Mouse (Mus musculus): Measurements from ENCODE around the gene Ece1.

The Ece1 gene

GRCm38 (mm10) chr4:137862019-137862418 is at the start of gene Ece1:
Gene Ece1, plus strand, starts transcription at chr4:137862237.
- in situ Hi-C loops (cut with MboI, MseI): no loop called here

DNA sequence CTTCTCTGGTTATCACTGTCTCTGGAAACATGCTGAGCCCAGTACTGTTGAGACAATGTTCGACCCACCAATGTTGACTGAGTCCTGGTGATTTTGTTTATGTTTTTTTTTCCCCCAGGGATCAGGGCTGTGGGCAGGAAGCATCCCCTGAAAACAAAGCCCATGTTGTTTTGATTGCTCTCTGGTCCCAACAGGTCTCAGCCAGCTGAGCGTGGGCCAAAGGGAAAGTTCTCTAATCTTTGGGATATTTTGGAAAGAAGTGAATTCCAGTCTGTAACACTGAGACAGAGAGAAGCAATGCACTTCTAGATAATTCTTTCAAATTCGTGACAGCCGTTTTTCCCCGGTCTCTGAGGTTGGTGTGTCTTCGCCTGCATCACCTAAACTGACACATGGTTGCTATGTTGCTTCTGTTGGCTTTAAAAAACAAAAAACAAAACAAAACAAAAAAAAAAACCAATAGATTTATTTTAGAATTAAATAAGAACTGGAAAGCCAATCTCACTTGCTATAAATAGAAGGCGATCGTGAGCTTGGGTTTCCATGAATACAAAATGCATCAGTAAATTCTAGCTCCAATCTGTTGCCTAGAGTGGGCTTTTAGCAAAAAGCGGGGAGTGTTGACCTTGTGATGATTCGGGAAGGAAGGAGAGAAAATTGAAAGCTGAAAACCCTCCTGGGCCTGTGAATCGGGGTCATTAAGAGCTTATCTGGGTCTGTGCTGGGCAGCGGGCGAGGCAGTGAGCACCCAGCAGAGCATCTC is 48.9 kb upstream of the Ece1 start:
- in situ Hi-C loops (cut with MboI, MseI): no loop called here

GRCm38 (mm10) chr4:137814140-137814539 is 47.9 kb upstream of the Ece1 start:
- in situ Hi-C loops (cut with MboI, MseI): no loop called here

- in situ Hi-C loops (cut with MboI, MseI): no loop called here
Observed at GRCm38 (mm10) chr4:137815473-137815872, 46.6 kb upstream of the Ece1 start.

DNA sequence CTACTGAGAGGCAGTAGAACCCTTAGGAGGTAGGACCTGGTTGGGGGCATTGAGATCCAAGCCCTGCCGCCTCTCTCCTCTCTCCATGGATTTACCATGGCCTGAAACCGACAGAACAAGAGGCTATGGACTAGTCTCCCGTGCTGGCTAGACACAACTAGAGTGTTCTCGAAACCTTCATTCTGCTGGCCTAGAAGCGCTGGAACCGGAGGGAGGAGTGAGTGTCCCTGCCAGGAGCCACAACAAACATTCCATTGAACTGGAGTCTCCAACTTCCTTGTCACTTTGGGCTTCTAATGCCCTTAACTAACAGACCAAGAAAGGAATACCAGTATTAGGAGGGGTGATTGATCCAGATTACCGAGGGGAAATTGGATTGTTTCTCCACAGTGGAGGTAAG is 45.8 kb upstream of the Ece1 start:
- in situ Hi-C loops (cut with MboI, MseI): no loop called here

DNA sequence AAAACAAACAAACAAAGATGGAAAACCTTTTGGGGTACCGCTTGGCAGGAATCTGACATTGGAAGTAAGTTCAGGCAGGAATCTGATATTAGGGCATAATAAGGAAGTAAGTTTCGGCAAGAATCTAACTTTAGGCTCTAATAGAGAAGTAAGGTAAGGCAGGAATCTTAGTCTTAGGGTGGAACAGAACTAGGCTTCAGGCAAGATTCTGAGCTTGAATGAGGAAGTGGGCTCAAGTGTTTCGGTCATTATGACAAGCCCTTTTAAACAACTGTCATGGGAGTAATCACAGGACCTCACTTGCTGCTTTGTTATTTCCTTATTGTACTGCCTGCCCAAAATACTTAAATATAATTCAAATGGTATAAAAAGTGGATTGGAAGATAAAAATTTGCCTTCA is 43.7 kb upstream of the Ece1 start:
- in situ Hi-C loops (cut with MboI, MseI): no loop called here

- in situ Hi-C loops (cut with MboI, MseI): no loop called here
Observed at GRCm38 (mm10) chr4:137819487-137819886, 42.5 kb upstream of the Ece1 start.

DNA sequence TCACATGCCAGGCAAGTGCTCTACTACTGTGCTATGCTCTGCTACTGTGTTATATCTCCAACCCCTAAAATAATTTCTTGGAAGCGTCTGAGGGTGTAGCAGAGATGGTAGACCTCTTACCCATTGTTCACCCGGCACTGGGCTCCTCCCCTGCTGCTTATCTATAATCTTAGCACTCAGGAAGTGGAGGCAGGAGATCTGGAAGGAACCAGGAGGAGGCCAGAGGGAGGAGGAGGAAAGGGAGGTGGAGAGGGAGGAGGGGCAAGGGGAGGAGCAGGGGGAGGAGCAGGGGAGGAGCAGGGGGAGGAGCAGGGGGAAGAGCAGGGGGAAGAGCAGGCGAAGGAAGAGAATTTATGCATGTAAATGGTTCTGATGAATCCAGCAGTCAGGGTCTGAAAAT is 41.3 kb upstream of the Ece1 start:
- in situ Hi-C loops (cut with MboI, MseI): no loop called here

GRCm38 (mm10) chr4:137822537-137822936 is 39.5 kb upstream of the Ece1 start:
- in situ Hi-C loops (cut with MboI, MseI): no loop called here

- in situ Hi-C loops (cut with MboI, MseI): no loop called here
Observed at GRCm38 (mm10) chr4:137823542-137823941, 38.5 kb upstream of the Ece1 start.

DNA sequence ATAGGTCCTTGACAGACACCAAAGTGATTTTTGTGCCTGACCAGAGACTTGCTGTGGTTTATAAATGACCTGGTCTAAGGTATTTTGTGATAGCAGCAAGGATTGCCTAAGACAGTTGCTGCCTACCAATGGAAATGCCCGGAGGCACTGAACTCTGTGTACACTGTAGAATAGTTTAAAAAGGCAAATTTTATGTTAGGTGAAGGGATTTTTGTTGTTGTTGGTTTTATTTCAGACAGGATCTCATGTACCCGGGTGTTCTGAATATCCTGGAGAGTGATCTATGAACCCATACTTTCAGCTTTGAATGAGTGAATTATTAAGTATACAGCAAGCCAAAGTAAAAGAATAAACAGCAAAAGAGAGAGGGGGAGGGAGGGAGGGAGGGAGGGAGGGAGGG is 37.2 kb upstream of the Ece1 start:
- in situ Hi-C loops (cut with MboI, MseI): loop anchor here in 1 of 2 experiments (25.0 kb wide), 2 partner anchors 287 to 462 kb away; no protein-coding TSS in a partner anchor

DNA sequence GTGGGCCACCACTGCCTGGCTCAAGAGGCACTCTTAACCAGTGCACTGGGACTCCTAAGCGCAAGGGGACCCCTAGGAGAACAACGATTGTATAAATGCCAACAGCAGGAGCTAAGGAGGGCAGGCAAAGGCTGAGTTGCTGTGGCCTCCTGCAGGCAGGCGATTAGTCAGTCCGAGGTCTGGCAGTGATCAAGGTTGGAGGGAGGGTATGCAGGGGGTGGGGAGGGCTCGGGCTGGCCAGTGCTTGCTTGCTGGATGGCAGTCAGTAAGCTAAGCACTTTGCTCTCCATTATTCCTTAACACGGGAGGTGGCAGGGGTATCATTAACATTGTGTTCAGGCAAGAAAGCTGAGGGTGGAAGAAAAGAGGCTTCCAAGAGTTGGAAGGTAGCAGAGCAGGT is 31.7 kb upstream of the Ece1 start:
- in situ Hi-C loops (cut with MboI, MseI): loop anchor here in 1 of 2 experiments (25.0 kb wide), 2 partner anchors 282 to 457 kb away; no protein-coding TSS in a partner anchor

GRCm38 (mm10) chr4:137831598-137831997 is 30.4 kb upstream of the Ece1 start:
- in situ Hi-C loops (cut with MboI, MseI): loop anchor here in 1 of 2 experiments (25.0 kb wide), 2 partner anchors 281 to 456 kb away; no protein-coding TSS in a partner anchor

DNA sequence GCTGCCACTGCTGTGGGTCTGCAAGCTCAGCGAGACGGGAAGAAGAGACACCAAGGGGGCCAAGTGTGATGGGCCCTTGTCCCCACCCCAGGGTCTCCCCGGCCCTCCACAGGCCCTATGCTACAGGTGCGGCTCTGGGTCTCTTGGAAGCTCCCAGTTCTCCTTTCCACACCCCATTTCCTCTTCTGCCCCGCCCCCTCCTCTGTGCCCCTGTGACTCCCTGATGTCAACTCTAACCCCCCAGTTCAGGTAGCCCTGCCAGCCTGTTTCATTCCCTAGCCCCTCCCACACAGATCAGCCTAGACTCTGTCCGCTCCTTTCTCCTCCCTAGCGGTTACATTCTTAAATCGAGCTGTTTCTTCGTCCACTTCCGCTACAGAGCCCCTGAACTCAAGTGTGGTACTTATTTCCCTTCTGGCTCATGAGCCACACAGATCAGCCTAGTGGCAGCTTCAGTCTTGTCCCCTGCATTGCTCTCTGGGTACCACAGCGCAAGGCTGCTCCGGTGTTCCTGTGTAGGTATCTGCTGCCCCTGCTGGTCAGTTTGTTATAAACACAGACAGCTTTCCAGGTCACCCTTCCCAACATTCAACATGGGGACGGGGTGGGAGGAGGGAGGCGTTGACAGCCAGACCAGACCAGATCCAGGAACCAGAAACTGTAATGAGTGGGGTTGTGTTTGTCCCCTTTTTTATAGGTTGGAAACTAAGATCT is 26.3 kb upstream of the Ece1 start:
- in situ Hi-C loops (cut with MboI, MseI): loop anchor here (5.0 to 25.0 kb wide), 4 partner anchors 103 to 452 kb away; no protein-coding TSS in a partner anchor

DNA sequence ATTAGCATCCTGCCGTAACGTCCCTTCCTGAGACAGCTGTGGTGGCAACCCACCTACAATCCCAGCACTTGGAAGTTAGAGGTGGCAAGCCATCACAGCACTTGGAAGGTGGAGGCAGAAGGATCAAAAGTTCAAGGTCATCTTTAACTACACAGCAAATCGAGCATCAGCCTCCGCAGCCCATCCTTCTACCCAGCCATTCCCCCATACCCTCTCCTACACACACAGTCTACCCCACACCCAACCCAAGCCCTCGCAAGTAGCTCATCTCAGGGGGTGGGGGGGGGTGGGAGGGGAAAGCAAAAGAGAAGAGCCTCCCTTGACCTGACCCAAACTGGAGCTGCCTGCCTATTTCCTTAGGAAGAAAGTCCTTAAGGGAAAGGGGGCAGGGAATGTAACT is 25.3 kb upstream of the Ece1 start:
- in situ Hi-C loops (cut with MboI, MseI): loop anchor here (5.0 to 25.0 kb wide), 4 partner anchors 104 to 451 kb away; no protein-coding TSS in a partner anchor

DNA sequence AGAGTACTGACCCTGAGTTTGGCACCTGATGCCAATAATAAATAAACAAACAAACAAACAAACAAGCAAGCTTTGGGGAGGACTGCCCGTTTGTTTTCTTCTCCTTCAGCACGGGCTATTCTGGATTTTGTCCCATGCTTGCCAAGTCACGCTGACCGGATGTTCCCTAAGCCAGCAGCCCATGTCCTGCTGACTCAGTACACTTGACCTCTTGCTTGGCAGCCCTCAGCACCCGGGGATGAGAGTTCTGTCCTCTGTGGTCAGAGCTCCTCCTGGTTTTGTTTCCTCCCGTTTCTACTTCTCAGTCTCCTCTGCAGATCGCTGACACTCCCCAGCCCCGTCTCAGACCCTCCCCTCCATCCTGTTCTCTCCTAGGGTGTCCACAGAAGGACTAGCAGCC is 24.2 kb upstream of the Ece1 start:
- in situ Hi-C loops (cut with MboI, MseI): loop anchor here (5.0 to 25.0 kb wide), 4 partner anchors 105 to 450 kb away; no protein-coding TSS in a partner anchor

GRCm38 (mm10) chr4:137838791-137839190 is 23.2 kb upstream of the Ece1 start:
- in situ Hi-C loops (cut with MboI, MseI): loop anchor here (5.0 to 25.0 kb wide), 4 partner anchors 106 to 449 kb away; no protein-coding TSS in a partner anchor

DNA sequence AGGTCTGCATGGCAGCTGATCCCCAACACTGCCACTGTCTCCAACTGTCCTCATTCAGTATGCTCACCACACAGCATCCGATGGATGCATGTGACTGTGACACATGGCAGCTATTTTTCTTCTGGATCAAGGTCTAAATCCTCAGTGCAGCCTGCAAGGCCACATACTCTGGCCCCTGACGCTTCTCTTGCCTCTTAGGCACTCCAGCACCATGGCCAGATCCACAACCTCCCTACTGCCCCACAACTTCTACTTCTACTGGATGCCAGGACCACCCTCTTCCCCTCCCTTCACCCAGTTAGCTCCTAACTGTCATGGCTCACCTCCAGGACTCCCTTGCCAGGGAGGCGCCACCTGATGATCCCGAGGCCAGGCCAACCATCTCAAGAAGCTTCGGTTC is 22.6 kb upstream of the Ece1 start:
- in situ Hi-C loops (cut with MboI, MseI): loop anchor here (5.0 to 25.0 kb wide), 4 partner anchors 107 to 448 kb away; no protein-coding TSS in a partner anchor

- in situ Hi-C loops (cut with MboI, MseI): loop anchor here in 1 of 2 experiments (25.0 kb wide), 2 partner anchors 268 to 443 kb away; no protein-coding TSS in a partner anchor
Observed at GRCm38 (mm10) chr4:137844656-137845055, 17.4 kb upstream of the Ece1 start.

DNA sequence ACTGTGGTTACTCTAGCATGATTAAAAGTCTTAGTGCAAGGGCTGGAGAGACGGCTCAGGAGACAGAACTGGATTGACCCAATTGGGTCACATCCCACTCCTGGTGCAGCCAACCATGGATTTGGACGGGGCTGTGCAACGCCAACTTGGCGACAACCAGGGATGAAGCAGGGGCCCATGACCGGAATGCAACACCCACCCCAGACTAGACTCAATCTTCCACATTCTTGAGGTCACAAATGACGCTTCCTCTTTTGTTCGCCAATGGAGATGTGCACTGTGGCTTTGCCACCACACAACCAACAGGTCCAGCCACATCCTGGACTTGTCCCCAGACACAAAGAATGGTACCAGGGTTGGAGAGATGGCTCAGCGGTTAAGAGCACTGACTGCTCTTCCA is 14.4 kb upstream of the Ece1 start:
- in situ Hi-C loops (cut with MboI, MseI): loop anchor here in 1 of 2 experiments (25.0 kb wide), 2 partner anchors 265 to 440 kb away; no protein-coding TSS in a partner anchor

DNA sequence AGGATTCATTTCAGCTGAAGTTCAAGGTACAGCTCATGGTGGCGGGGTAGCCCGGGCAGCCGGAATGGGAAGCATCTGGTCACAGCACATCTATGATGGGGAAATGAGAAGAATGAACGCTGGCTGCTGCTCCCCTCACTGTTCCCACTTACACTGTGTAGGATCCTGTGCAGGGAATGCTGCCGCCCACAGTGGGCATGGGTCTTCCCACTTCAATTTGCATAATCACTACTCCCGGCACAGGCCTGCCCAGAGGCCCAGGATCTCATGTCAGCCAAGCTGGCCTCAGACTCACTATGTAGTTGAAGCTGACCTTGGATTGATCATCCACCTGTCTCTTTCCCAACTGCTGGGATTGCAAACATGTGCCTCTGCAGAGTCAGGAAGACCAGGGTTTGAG is 11.9 kb upstream of the Ece1 start:
- in situ Hi-C loops (cut with MboI, MseI): loop anchor here (5.0 kb wide), 4 partner anchors 47 to 367 kb away; partner anchors contain the start of gene Hp1bp3 (in 1 of the 2)

- in situ Hi-C loops (cut with MboI, MseI): loop anchor here (5.0 kb wide), 4 partner anchors 46 to 366 kb away; partner anchors contain the start of gene Hp1bp3 (in 1 of the 2)
Observed at GRCm38 (mm10) chr4:137851484-137851883, 10.6 kb upstream of the Ece1 start.

Measured in T-helper 17 cell (primary cell).